ENCODE assay signal across 8 mouse cellular contexts in genomic region chr11:72086251-72087046, GRCm38 (mm10). TPM values are rescaled to one million over a fixed set of nuclear protein-coding genes. Genes with fewer than 3 reads are reported as not detected.
DNase-seq lines count a peak whose midpoint lies in the region; ATAC-seq lines count a peak whose summit lies in the region.

No protein-coding gene starts in this region.

- peak overlapping the region; percentile 73 for H3K27ac ChIP-seq in embryonic facial prominence, embryonic 13.5 days
- H3K27ac ChIP-seq in heart, embryonic 15.5 days = peak overlapping the region; percentile 83

- ATAC-seq in embryonic facial prominence, embryonic 13.5 days (ENCODE audit: insufficient number of reproducible peaks, insufficient read depth, low FRiP score, low TSS enrichment, low read depth) = no peak
- peak; percentile 78; the same call in 1 of the 2 replicates for ATAC-seq in heart, embryonic 15.5 days (replicated peaks; ENCODE audit: insufficient number of reproducible peaks, insufficient read depth, low FRiP score, low read depth)
- no peak for ATAC-seq in granulocyte monocyte progenitor cell, adult 5-6 weeks (replicated peaks; ENCODE audit: poor library complexity, severe bottlenecking)

- peak; percentile 27 for DNase-seq in A20 (ENCODE audit: low read depth, low spot score)
- DNase-seq in left cerebral cortex, postnatal 36 days (ENCODE audit: low spot score in 2 of 2) = peak; percentile 73 to 78
- DNase-seq in right cerebral cortex, adult 2 months (ENCODE audit: low spot score in 2 of 2) = peak; percentile 69 to 74
- DNase-seq in thymus, postnatal 25 days = no peak
- DNase-seq in cerebellum, adult 9-11 months = no peak

- no peaks in the 10 kb centered on the region for H3K36me3 ChIP-seq in embryonic facial prominence, embryonic 13.5 days
- no peaks in the 10 kb centered on the region for H3K36me3 ChIP-seq in heart, embryonic 15.5 days

- H3K4me3 ChIP-seq in embryonic facial prominence, embryonic 13.5 days = no peak overlapping the region
- H3K4me3 ChIP-seq in heart, embryonic 15.5 days = no peak overlapping the region

- 0 out of 2 replicates have a peak overlapping the region, but pooled peaks have one; percentile 21 for H3K9ac ChIP-seq in embryonic facial prominence, embryonic 13.5 days
- 0 out of 2 replicates have a peak overlapping the region, but pooled peaks have one; percentile 16 for H3K9ac ChIP-seq in heart, embryonic 15.5 days

- no peaks in the 10 kb centered on the region for H3K9me3 ChIP-seq in embryonic facial prominence, embryonic 13.5 days
- no peaks in the 10 kb centered on the region for H3K9me3 ChIP-seq in heart, embryonic 15.5 days (replicated peaks)

- no peaks in the 10 kb centered on the region for H3K27me3 ChIP-seq in embryonic facial prominence, embryonic 13.5 days
- H3K27me3 ChIP-seq in heart, embryonic 15.5 days = no peaks in the 10 kb centered on the region

- peaks cover 21% of the 10 kb centered on the region for H3K4me1 ChIP-seq in embryonic facial prominence, embryonic 13.5 days
- H3K4me1 ChIP-seq in heart, embryonic 15.5 days (replicated peaks) = peaks cover 23% of the 10 kb centered on the region

- H3K4me2 ChIP-seq in embryonic facial prominence, embryonic 13.5 days = peak overlapping the region; percentile 9; the same call in 1 of the 2 replicates
- H3K4me2 ChIP-seq in heart, embryonic 15.5 days = peak overlapping the region; percentile 32

- intact Hi-C loops in left cerebral cortex, postnatal 36 days (cut with DNase I) = loop anchor here (2.0 kb wide), 1 partner anchor 48 kb away; the partner anchor contains the start of gene Pitpnm3

- 33% methylated on average over 11 of the region's 11 CpGs for WGBS in embryonic facial prominence, embryonic 13.5 days
- 18% methylated on average over 11 of the region's 11 CpGs for WGBS in heart, embryonic 15.5 days

RNA-seq across cellular contexts. Expression of gene Pimreg, which starts 44.6 kb away (rescaled TPM):
- polyA plus RNA-seq in embryonic facial prominence, embryonic 13.5 days (2015; fragmentation: Nextera tagmentation; extraction: Ambion mirVana) = 102 and 128 TPM in 2 replicates
- 65.7 and 72.8 TPM in 2 replicates for polyA plus RNA-seq in heart, embryonic 15.5 days (2015; fragmentation: Nextera tagmentation; extraction: Ambion mirVana)
- total RNA-seq in left cerebral cortex, postnatal 36 days (2021) = 1 to 10 TPM in 1 of 2 experiments, under 1 TPM in 1; 0.43 to 1.1 TPM
- 7.5 and 14.4 TPM in 2 replicates for total RNA-seq in granulocyte monocyte progenitor cell, adult 5-6 weeks (2014; fragmentation: Nextera tagmentation)
- 12.4 and 17.0 TPM in 2 replicates for total RNA-seq in granulocyte monocyte progenitor cell, adult 5-6 weeks (2017)

RNA-seq across cellular contexts. Expression of gene Pitpnm3, which starts 49.1 kb away (rescaled TPM):
- polyA plus RNA-seq in embryonic facial prominence, embryonic 13.5 days (2015; fragmentation: Nextera tagmentation; extraction: Ambion mirVana) = 0.62 and 1.2 TPM in 2 replicates
- 0.21 and 0.55 TPM in 2 replicates for polyA plus RNA-seq in heart, embryonic 15.5 days (2015; fragmentation: Nextera tagmentation; extraction: Ambion mirVana)
- 10 to 100 TPM; 74.9 to 83.2 TPM for total RNA-seq in left cerebral cortex, postnatal 36 days (2021)
- not detected in 2 replicates for total RNA-seq in granulocyte monocyte progenitor cell, adult 5-6 weeks (2014; fragmentation: Nextera tagmentation)
- total RNA-seq in granulocyte monocyte progenitor cell, adult 5-6 weeks (2017) = not detected in 2 replicates

RNA-seq across cellular contexts. Expression of gene Aipl1, which starts 49.1 kb away (rescaled TPM):
- polyA plus RNA-seq in embryonic facial prominence, embryonic 13.5 days (2015; fragmentation: Nextera tagmentation; extraction: Ambion mirVana) = 0.51 and 0.59 TPM in 2 replicates
- polyA plus RNA-seq in heart, embryonic 15.5 days (2015; fragmentation: Nextera tagmentation; extraction: Ambion mirVana) = 0.21 and 0.42 TPM in 2 replicates
- not detected for total RNA-seq in left cerebral cortex, postnatal 36 days (2021)
- total RNA-seq in granulocyte monocyte progenitor cell, adult 5-6 weeks (2014; fragmentation: Nextera tagmentation) = not detected in 2 replicates
- total RNA-seq in granulocyte monocyte progenitor cell, adult 5-6 weeks (2017) = 0.41 and 1.1 TPM in 2 replicates

Comparison
In these comparisons a context has a peak if more than half of its experiments do, and no peak if none do; other contexts are left out.
1. DNase-seq: peak in A20 (single experiment), left cerebral cortex, postnatal 36 days (2 of 2) and right cerebral cortex, adult 2 months (2 of 2); none in thymus, postnatal 25 days (single experiment) and cerebellum, adult 9-11 months (single experiment).
2. RNA of gene Pimreg, which starts 44.6 kb away (total RNA-seq): 7.5 to 17.0 TPM in granulocyte monocyte progenitor cell, adult 5-6 weeks; 0.43 to 1.1 TPM in left cerebral cortex, postnatal 36 days; every median in the first group is over 4 times any median in the second.
3. RNA of gene Pitpnm3, which starts 49.1 kb away (total RNA-seq): 74.9 to 83.2 TPM in left cerebral cortex, postnatal 36 days; not detected in granulocyte monocyte progenitor cell, adult 5-6 weeks; every median in the first group is over 10 times any median in the second.